Mouse (Mus musculus): ENCODE data around the gene Fam117a.

DNA sequence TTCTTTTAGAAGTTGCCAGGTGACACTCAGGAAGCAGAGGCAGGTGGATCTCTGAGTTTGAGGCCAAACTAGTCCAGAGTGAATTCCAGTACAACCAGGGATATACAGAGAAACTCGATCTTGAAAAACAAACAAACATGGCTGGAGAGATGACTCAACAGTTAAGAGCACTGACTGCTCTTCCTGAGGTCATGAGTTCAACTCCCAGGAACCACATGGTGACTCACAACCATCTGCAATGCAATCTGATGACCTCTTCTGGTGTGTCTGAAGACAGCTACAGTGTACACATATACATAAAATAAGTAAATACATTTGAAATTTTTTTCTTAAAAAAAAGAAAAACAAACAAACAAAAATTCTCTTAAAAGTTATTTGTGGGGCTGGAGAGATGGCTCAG lies 6.2 kb upstream of the Fam117a start:
- TF ChIP-seq CTCF (IDR thresholded peaks at IDR 0.05; ENCODE audit: low read depth) (no peak), EP300 (optimal IDR thresholded peaks at IDR 0.05) (no peak)
